Mouse (Mus musculus): ENCODE measurements at regions not wholly inside any gene's neighbourhood (a gene's known extent, or its start where the extent isn't known, plus 50 kb on each side); places are given as distances from the start of the nearest gene placed in this dataset.
"Not testable (repeated sequence)": the region's sequence is repeated elsewhere in the genome, so short reads cannot be mapped to it uniquely, and the experiment has no call there.

- H3K4me3 ChIP-seq (replicated peaks; ENCODE audit: low read length): no peak overlapping the region
- no peak for DNase-seq (ENCODE audit: low spot score)
- no peak overlapping the region for H3K4me2 ChIP-seq (replicated peaks; ENCODE audit: low read depth, low read length, severe bottlenecking)
- no peaks in the 10 kb centered on the region for H3K36me3 ChIP-seq (ENCODE audit: control insufficient read depth, insufficient read depth, low read length)
- H3K27me3 ChIP-seq (ENCODE audit: control insufficient read depth, insufficient read depth, low read length): no peaks in the 10 kb centered on the region
- no peak overlapping the region for H3K9ac ChIP-seq (ENCODE audit: low read depth, low read length, severe bottlenecking)
- 63% methylated on average over 9 of the region's 9 CpGs for WGBS
- H3K4me1 ChIP-seq (ENCODE audit: control insufficient read depth, insufficient read depth, low read length): no peaks in the 10 kb centered on the region
- ATAC-seq (ENCODE audit: low FRiP score, low read depth): no peak
- no peaks in the 10 kb centered on the region for H3K9me3 ChIP-seq (ENCODE audit: control insufficient read depth, low read length)
- TF ChIP-seq POLR2A (IDR thresholded peaks at IDR 0.05; ENCODE audit: borderline replicate concordance, extremely low read depth, insufficient read depth, insufficient read length): no peak
- H3K27ac ChIP-seq (replicated peaks; ENCODE audit: low read depth, low read length): no peak overlapping the region
Observed at GRCm38 (mm10) chr6:117756176-117756575, 84.8 kb upstream of the Zfp637 start.

- H3K9ac ChIP-seq (ENCODE audit: low read depth, low read length, severe bottlenecking); H3K4me2 ChIP-seq (replicated peaks; ENCODE audit: low read depth, low read length, severe bottlenecking); ATAC-seq (ENCODE audit: low FRiP score, low read depth); H3K4me1 ChIP-seq (ENCODE audit: control insufficient read depth, insufficient read depth, low read length); H3K4me3 ChIP-seq (replicated peaks; ENCODE audit: low read length); H3K9me3 ChIP-seq (ENCODE audit: control insufficient read depth, low read length); H3K27me3 ChIP-seq (ENCODE audit: control insufficient read depth, insufficient read depth, low read length); H3K27ac ChIP-seq (replicated peaks; ENCODE audit: low read depth, low read length); H3K36me3 ChIP-seq (ENCODE audit: control insufficient read depth, insufficient read depth, low read length): not testable (repeated sequence)
- WGBS: 11% methylated on average over 6 of the region's 6 CpGs
- DNase-seq (ENCODE audit: low spot score): peak; percentile 72
Observed at GRCm38 (mm10) chr6:117758516-117758915, 82.5 kb upstream of the Zfp637 start.

DNA sequence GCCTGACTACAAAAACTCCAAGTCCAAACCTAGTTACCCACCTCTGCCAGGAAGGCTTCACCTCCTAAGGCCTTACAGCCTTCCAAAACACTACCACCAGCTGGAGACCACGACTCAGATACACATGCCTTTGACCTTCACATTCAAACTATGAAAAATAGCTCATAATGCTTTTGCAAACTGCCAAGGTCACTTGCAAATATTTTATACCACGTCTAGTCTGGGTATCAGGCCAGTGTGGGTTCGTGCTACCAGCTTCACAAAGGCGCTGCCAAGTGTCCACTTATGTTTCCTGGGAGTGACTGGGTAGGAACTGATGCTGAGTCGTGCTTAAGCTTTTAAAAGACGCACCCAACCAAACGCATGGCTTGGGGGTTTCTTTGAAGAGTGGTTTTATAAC, 69.5 kb upstream of the Zfp637 start:
- H3K9me3 ChIP-seq (ENCODE audit: control insufficient read depth, low read length): no peaks in the 10 kb centered on the region

DNA sequence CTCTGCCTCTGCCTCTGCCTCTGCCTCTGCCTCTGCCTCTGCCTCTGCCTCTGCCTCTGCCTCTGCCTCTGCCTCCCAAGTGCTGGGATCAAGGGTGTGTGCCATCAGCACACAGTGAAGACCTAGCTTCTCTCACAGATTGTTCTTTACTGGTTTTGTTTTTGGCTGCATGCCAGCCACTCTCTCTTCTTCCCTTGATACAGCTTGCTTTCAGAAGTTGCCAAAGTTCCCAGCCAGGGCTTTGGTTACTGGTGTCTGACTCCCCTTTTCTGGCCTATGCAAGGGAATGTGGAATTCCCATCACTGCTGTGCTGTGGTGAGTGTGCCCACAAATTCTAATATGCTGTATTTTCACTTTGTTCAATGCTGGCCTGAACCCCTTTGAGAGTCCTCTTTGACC, 68.6 kb upstream of the Zfp637 start:
- Histone ChIP-seq H3K27me3 (ENCODE audit: control insufficient read depth, insufficient read depth, low read length) (no peaks in the 10 kb centered on the region), H3K27ac (replicated peaks; ENCODE audit: low read depth, low read length) (no peak overlapping the region), H3K36me3 (ENCODE audit: control insufficient read depth, insufficient read depth, low read length) (no peaks in the 10 kb centered on the region), H3K9me3 (ENCODE audit: control insufficient read depth, low read length) (no peaks in the 10 kb centered on the region), H3K4me2 (replicated peaks; ENCODE audit: low read depth, low read length, severe bottlenecking) (no peak overlapping the region), H3K4me3 (replicated peaks; ENCODE audit: low read length) (no peak overlapping the region), H3K4me1 (ENCODE audit: control insufficient read depth, insufficient read depth, low read length) (no peaks in the 10 kb centered on the region), H3K9ac (ENCODE audit: low read depth, low read length, severe bottlenecking) (no peak overlapping the region)
- TF ChIP-seq POLR2A (IDR thresholded peaks at IDR 0.05; ENCODE audit: borderline replicate concordance, extremely low read depth, insufficient read depth, insufficient read length): no peak
- ATAC-seq (ENCODE audit: low FRiP score, low read depth): no peak
- peak; percentile 20 for DNase-seq (ENCODE audit: low spot score)

More for the DNA sequence above, 69.5 kb upstream of the Zfp637 start:
- ATAC-seq (ENCODE audit: low FRiP score, low read depth) (no peak), DNase-seq (ENCODE audit: low spot score) (no peak)
- Histone ChIP-seq H3K4me3 (replicated peaks; ENCODE audit: low read length) (no peak overlapping the region), H3K27me3 (ENCODE audit: control insufficient read depth, insufficient read depth, low read length) (no peaks in the 10 kb centered on the region), H3K36me3 (ENCODE audit: control insufficient read depth, insufficient read depth, low read length) (no peaks in the 10 kb centered on the region), H3K9ac (ENCODE audit: low read depth, low read length, severe bottlenecking) (no peak overlapping the region), H3K4me1 (ENCODE audit: control insufficient read depth, insufficient read depth, low read length) (no peaks in the 10 kb centered on the region), H3K27ac (replicated peaks; ENCODE audit: low read depth, low read length) (no peak overlapping the region), H3K4me2 (replicated peaks; ENCODE audit: low read depth, low read length, severe bottlenecking) (no peak overlapping the region)
- TF ChIP-seq POLR2A (IDR thresholded peaks at IDR 0.05; ENCODE audit: borderline replicate concordance, extremely low read depth, insufficient read depth, insufficient read length): no peak
- WGBS: 81% methylated on average over 7 of the region's 7 CpGs

DNA sequence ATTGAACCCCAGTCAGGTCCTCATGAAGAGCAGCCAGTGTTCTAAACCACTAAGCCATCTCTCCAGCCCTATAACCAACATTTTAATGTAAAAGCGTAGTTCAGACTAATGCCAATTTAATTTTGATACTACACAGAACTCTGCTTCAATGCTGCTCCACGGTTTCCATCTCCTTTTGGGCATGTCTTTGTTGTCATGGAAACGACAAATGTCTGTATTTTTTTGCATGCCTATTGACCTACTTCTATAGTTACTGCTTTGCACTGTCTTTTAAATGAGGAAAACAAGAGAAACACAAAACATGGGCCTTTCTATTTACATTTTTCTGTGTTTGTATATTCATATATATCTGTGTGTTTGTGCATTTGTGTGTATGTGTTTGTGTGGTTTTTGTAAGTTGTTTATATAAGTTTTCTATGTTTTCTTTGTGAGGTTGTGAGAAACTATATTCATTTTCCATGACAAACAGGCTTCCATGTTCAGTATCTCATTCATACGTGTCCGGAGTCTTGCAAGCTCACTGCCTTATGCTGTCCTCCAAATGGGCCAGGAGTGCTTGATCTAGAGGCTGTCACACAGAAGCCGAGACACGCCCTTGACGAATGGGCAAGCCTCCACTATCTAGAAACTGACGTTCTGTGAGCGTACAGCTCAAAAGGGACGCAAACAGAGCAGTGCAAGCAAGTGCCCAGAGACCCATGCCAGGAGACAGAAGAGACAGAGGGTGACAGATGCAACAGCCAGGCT, 65.5 kb upstream of the Zfp637 start:
- no peak for TF ChIP-seq POLR2A (IDR thresholded peaks at IDR 0.05; ENCODE audit: borderline replicate concordance, extremely low read depth, insufficient read depth, insufficient read length)
- H3K27ac ChIP-seq (replicated peaks; ENCODE audit: low read depth, low read length): no peak overlapping the region
- no peaks in the 10 kb centered on the region for H3K27me3 ChIP-seq (ENCODE audit: control insufficient read depth, insufficient read depth, low read length)
- H3K36me3 ChIP-seq (ENCODE audit: control insufficient read depth, insufficient read depth, low read length): no peaks in the 10 kb centered on the region
- H3K4me2 ChIP-seq (replicated peaks; ENCODE audit: low read depth, low read length, severe bottlenecking): no peak overlapping the region
- no peaks in the 10 kb centered on the region for H3K4me1 ChIP-seq (ENCODE audit: control insufficient read depth, insufficient read depth, low read length)
- no peak overlapping the region for H3K9ac ChIP-seq (ENCODE audit: low read depth, low read length, severe bottlenecking)
- 80% methylated on average over 11 of the region's 11 CpGs for WGBS
- no peak overlapping the region for H3K4me3 ChIP-seq (replicated peaks; ENCODE audit: low read length)
- no peaks in the 10 kb centered on the region for H3K9me3 ChIP-seq (ENCODE audit: control insufficient read depth, low read length)
- ATAC-seq (ENCODE audit: low FRiP score, low read depth): no peak
- DNase-seq (ENCODE audit: low spot score): no peak

- H3K27ac ChIP-seq (replicated peaks; ENCODE audit: low read depth, low read length): no peak overlapping the region
- TF ChIP-seq POLR2A (IDR thresholded peaks at IDR 0.05; ENCODE audit: borderline replicate concordance, extremely low read depth, insufficient read depth, insufficient read length): no peak
- H3K4me2 ChIP-seq (replicated peaks; ENCODE audit: low read depth, low read length, severe bottlenecking): no peak overlapping the region
- H3K9ac ChIP-seq (ENCODE audit: low read depth, low read length, severe bottlenecking): no peak overlapping the region
- H3K9me3 ChIP-seq (ENCODE audit: control insufficient read depth, low read length): no peaks in the 10 kb centered on the region
- ATAC-seq (ENCODE audit: low FRiP score, low read depth): no peak
- no peaks in the 10 kb centered on the region for H3K27me3 ChIP-seq (ENCODE audit: control insufficient read depth, insufficient read depth, low read length)
- no peaks in the 10 kb centered on the region for H3K4me1 ChIP-seq (ENCODE audit: control insufficient read depth, insufficient read depth, low read length)
- DNase-seq (ENCODE audit: low spot score): no peak
- 66% methylated on average over 2 of the region's 2 CpGs for WGBS
- no peaks in the 10 kb centered on the region for H3K36me3 ChIP-seq (ENCODE audit: control insufficient read depth, insufficient read depth, low read length)
- no peak overlapping the region for H3K4me3 ChIP-seq (replicated peaks; ENCODE audit: low read length)
Observed at GRCm38 (mm10) chr6:117778027-117778426, 63.0 kb upstream of the Zfp637 start.

Measured in limb, embryonic 14.5 days (tissue).